Mouse (Mus musculus): ENCODE data around the gene Apc2. TPM values are rescaled to one million over a fixed set of nuclear protein-coding genes. Genes with fewer than 3 reads are reported as not detected.
A peak's percentile ranks its signal among the peaks of the same experiment; 100 is the strongest.

Apc2 gene
- total and polyA plus RNA-seq, 3 experiments = 0.07 to 0.13 TPM; not detected in 1

DNA sequence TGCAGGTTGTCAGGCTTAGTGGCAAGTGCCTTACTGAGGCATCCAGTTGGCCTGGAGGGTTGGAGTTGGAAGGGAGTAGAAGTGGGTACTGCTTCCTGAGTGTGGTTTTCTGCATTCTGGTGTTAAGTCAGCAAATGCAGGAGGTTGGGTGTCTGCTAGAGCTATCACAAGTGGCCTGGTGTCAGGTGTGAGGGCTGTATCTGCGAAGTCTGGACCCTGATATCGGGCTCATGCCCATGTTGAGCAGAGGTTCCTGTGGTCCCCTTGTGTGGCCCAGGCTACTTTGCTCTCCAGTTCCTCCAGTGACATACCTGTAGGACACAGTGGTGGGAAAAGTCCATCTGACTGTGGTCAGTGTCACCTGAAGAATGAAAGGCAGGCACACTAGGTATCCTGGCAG, 25.7 kb upstream of the Apc2 start:
- peak overlapping the region; percentile 50 for H3K27ac ChIP-seq (ENCODE audit: insufficient read depth, low read depth)
- H3K79me2 ChIP-seq (replicated peaks; ENCODE audit: control insufficient read depth, extremely low read depth, insufficient read depth, poor library complexity, severe bottlenecking) = peaks cover 97% of the 10 kb centered on the region
- H3K27me3 ChIP-seq (replicated peaks) = no peaks in the 10 kb centered on the region
- DNase-seq (ENCODE audit: extremely low read depth) = no peak
- no peaks in the 10 kb centered on the region for H3K9me3 ChIP-seq (replicated peaks; ENCODE audit: low read length)
- peaks cover 36 to 69% of the 10 kb centered on the region in 2 experiments for H3K36me3 ChIP-seq (replicated peaks in 1 of 2; ENCODE audit: control insufficient read depth in 1 of 2, insufficient read depth in 1 of 2, low read length in 1 of 2)
- H3K9ac ChIP-seq (ENCODE audit: insufficient read depth, low read depth) = no peak overlapping the region
- peaks cover 45 to 76% of the 10 kb centered on the region in 2 experiments for H3K4me1 ChIP-seq (ENCODE audit: control insufficient read depth in 1 of 2, insufficient read depth in 2 of 2)
- in situ Hi-C loops (cut with MboI; ENCODE audit: low pct_ligation_motif_present, low pct_unique_long_range_greater_than_20kb, low sequenced_read_pairs) (no loop called here), dilution Hi-C loops (cut with MboI; ENCODE audit: extremely low pct_ligation_motif_present, extremely low pct_unique_long_range_greater_than_20kb, low sequenced_read_pairs) (no loop called here)
- no peak overlapping the region for H3K4me3 ChIP-seq (replicated peaks in 1 of 3; ENCODE audit: low read depth in 2 of 3, low read length in 2 of 3, poor library complexity in 1 of 3)
- TF ChIP-seq ZMIZ1 (IDR thresholded peaks at IDR 0.05; ENCODE audit: low read depth, low read length) = no peak
- TF ChIP-seq GABPA (IDR thresholded peaks at IDR 0.05; ENCODE audit: insufficient replicate concordance, low read depth, low read length) = no peak
- no peak for TF ChIP-seq KAT2A (IDR thresholded peaks at IDR 0.05; ENCODE audit: insufficient replicate concordance, low read length)
- TF ChIP-seq ZNF384 (IDR thresholded peaks at IDR 0.05; ENCODE audit: low read depth, low read length) = no peak
- no peak for TF ChIP-seq HCFC1 (IDR thresholded peaks at IDR 0.05; ENCODE audit: low read depth, low read length)
- no peak for TF ChIP-seq MAX (IDR thresholded peaks at IDR 0.05; ENCODE audit: low read length)
- TF ChIP-seq MAFK (IDR thresholded peaks at IDR 0.05; ENCODE audit: insufficient replicate concordance, low read length) = no peak
- no peak for TF ChIP-seq CHD2 (IDR thresholded peaks at IDR 0.05; ENCODE audit: low read length)
- TF ChIP-seq MAZ (IDR thresholded peaks at IDR 0.05; ENCODE audit: low read depth, low read length) = no peak
- no peak for TF ChIP-seq NELFE (IDR thresholded peaks at IDR 0.05; ENCODE audit: low read depth, low read length)
- no peak for TF ChIP-seq ZKSCAN1 (IDR thresholded peaks at IDR 0.05; ENCODE audit: borderline replicate concordance, low read depth, low read length)
- TF ChIP-seq USF2 (conservative IDR thresholded peaks at IDR 0.05; ENCODE audit: low read depth, low read length) = no peak
- no peak for TF ChIP-seq CHD1 (IDR thresholded peaks at IDR 0.05; ENCODE audit: low read depth, low read length)
- H3K4me2 ChIP-seq (ENCODE audit: insufficient read depth, low read depth, poor library complexity, severe bottlenecking) = 0 out of 2 replicates have a peak overlapping the region, but pooled peaks have one; percentile 5

DNA sequence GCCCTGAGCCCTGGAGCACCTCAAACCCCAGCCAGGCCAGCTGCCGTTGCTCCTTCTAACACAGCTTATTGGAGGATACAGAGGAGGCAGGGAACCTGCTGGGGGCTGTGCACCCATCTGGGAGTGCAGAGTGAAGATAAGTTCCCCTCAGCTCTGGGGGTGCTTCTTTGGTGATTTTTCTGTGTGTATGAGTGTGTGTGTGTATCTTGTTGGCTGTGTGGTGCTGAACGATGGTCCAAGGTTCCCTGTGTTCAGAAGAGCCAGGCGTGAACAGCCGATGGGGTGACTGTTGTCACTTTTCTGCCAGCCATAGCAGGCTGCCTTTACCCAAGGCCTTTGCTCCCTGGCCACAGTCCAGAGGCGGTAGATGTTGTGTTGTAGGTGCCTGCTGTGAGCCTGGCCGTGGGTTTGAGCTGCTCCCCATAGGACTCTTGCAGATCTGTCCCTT, 25.0 kb upstream of the Apc2 start:
- peak overlapping the region; percentile 50 for H3K27ac ChIP-seq (ENCODE audit: insufficient read depth, low read depth)
- H3K27me3 ChIP-seq (replicated peaks) = no peaks in the 10 kb centered on the region
- H3K9ac ChIP-seq (ENCODE audit: insufficient read depth, low read depth) = 0 out of 2 replicates have a peak overlapping the region, but pooled peaks have one; percentile 10
- TF ChIP-seq ELF1 (IDR thresholded peaks at IDR 0.05; ENCODE audit: low read depth, low read length) (no peak), ZMIZ1 (IDR thresholded peaks at IDR 0.05; ENCODE audit: low read depth, low read length) (no peak), USF1 (IDR thresholded peaks at IDR 0.05; ENCODE audit: low read depth, low read length) (no peak), EP300 (IDR thresholded peaks at IDR 0.05; ENCODE audit: low read length) (no peak), POLR2A (IDR thresholded peaks at IDR 0.05; ENCODE audit: low read depth, low read length) (no peak), E2F4 (IDR thresholded peaks at IDR 0.05; ENCODE audit: insufficient replicate concordance, low read depth, low read length) (no peak), CHD2 (IDR thresholded peaks at IDR 0.05; ENCODE audit: low read length) (no peak), SMC3 (IDR thresholded peaks at IDR 0.05; ENCODE audit: low read depth, low read length) (no peak), HCFC1 (IDR thresholded peaks at IDR 0.05; ENCODE audit: low read depth, low read length) (no peak), NRF1 (IDR thresholded peaks at IDR 0.05; ENCODE audit: low read depth, low read length) (no peak), MAZ (IDR thresholded peaks at IDR 0.05; ENCODE audit: low read depth, low read length) (no peak), ETS1 (conservative IDR thresholded peaks at IDR 0.05; ENCODE audit: low read depth, low read length) (no peak), KAT2A (IDR thresholded peaks at IDR 0.05; ENCODE audit: insufficient replicate concordance, low read length) (no peak), CTCF (conservative IDR thresholded peaks at IDR 0.05 in 1 of 2, IDR thresholded peaks at IDR 0.05 in 1 of 2; ENCODE audit: low read depth in 2 of 2, low read length in 2 of 2) (no peak)
- peak overlapping the region; percentile 5; the same call in 1 of the 2 replicates for H3K4me2 ChIP-seq (ENCODE audit: insufficient read depth, low read depth, poor library complexity, severe bottlenecking)
- H3K79me2 ChIP-seq (replicated peaks; ENCODE audit: control insufficient read depth, extremely low read depth, insufficient read depth, poor library complexity, severe bottlenecking) = peaks cover 91% of the 10 kb centered on the region
- peaks cover 45 to 76% of the 10 kb centered on the region in 2 experiments for H3K4me1 ChIP-seq (ENCODE audit: control insufficient read depth in 1 of 2, insufficient read depth in 2 of 2)
- H3K4me3 ChIP-seq (replicated peaks in 1 of 3; ENCODE audit: low read depth in 2 of 3, low read length in 2 of 3, poor library complexity in 1 of 3) = peak overlapping the region in 1 of 3 experiments; percentile 9
- no peak for DNase-seq (ENCODE audit: extremely low read depth)
- dilution Hi-C loops (cut with MboI; ENCODE audit: extremely low pct_ligation_motif_present, extremely low pct_unique_long_range_greater_than_20kb, low sequenced_read_pairs) (no loop called here), in situ Hi-C loops (cut with MboI; ENCODE audit: low pct_ligation_motif_present, low pct_unique_long_range_greater_than_20kb, low sequenced_read_pairs) (no loop called here)
- H3K36me3 ChIP-seq (replicated peaks in 1 of 2; ENCODE audit: control insufficient read depth in 1 of 2, insufficient read depth in 1 of 2, low read length in 1 of 2) = peaks cover 39 to 74% of the 10 kb centered on the region in 2 experiments
- H3K9me3 ChIP-seq (replicated peaks; ENCODE audit: low read length) = no peaks in the 10 kb centered on the region
